Mouse (Mus musculus) liver, postnatal 0 days (tissue): ENCODE measurements around the gene Hist1h2ab. TPM values are rescaled to one million over a fixed set of nuclear protein-coding genes. Genes with fewer than 3 reads are reported as not detected.
"Not testable (repeated sequence)": the region's sequence is repeated elsewhere in the genome, so short reads cannot be mapped to it uniquely, and the experiment has no call there.

ENCODE experiments used
- ATAC-seq: fragments of 200-750 bp; cut with Nextera tagmentation; 2 replicates; pipeline ENCODE4 v1.8.0; 2017; ENCODE audit warnings: mild to moderate bottlenecking, moderate library complexity
- DNase-seq: peaks from one replicate; pipeline ENCODE4 v3.0.0-alpha.2; 2016
- H3K27ac ChIP-seq: fragments of 300-500 bp; sonication (generic); 2 replicates; pipeline ENCODE4 v1.5.1; 2014; ENCODE audit warnings: antibody characterized with exemption, moderate library complexity, mild to moderate bottlenecking, low read depth
- H3K27me3 ChIP-seq: fragments of 300-500 bp; sonication (generic); 2 replicates; pipeline ENCODE4 v1.6.1; 2014; ENCODE audit warnings: low read length, control low read depth, mixed read lengths; ENCODE audit not compliant: insufficient read depth
- H3K36me3 ChIP-seq: fragments of 300-500 bp; sonication (generic); replicated peaks from 2 replicates; pipeline ENCODE4 v1.6.1; 2014; ENCODE audit warnings: mild to moderate bottlenecking, control low read depth, low read length, moderate library complexity, mixed read lengths; ENCODE audit not compliant: insufficient read depth
- H3K4me1 ChIP-seq: fragments of 300-500 bp; sonication (generic); 2 replicates; pipeline ENCODE4 v1.6.1; 2014; ENCODE audit warnings: antibody characterized with exemption, mild to moderate bottlenecking, control low read depth; ENCODE audit not compliant: insufficient read depth
- H3K4me2 ChIP-seq: fragments of 300-500 bp; sonication (generic); 2 replicates; pipeline ENCODE4 v1.6.1; 2014; ENCODE audit warnings: low read depth, mild to moderate bottlenecking, low read length, moderate library complexity, mixed read lengths
- H3K4me3 ChIP-seq: fragments of 300-500 bp; sonication (generic); 2 replicates; pipeline ENCODE4 v1.5.1; 2014; ENCODE audit warnings: low read depth, low read length
- H3K9ac ChIP-seq: fragments of 300-500 bp; sonication (generic); replicated peaks from 2 replicates; pipeline ENCODE4 v1.6.1; 2014; ENCODE audit warnings: mild to moderate bottlenecking, moderate library complexity
- H3K9me3 ChIP-seq: fragments of 300-500 bp; sonication (generic); 2 replicates; pipeline ENCODE4 v1.6.1; 2016; ENCODE audit warnings: mild to moderate bottlenecking, control low read depth, low read length, mixed read lengths
- CTCF ChIP-seq: sonication (generic); IDR thresholded peaks from 2 replicates; pipeline ENCODE4 v1.5.1; 2016; ENCODE audit warnings: antibody characterized with exemption, low read depth
- EP300 ChIP-seq: IDR thresholded peaks from 2 replicates; pipeline ENCODE4 v1.6.1; 2016; ENCODE audit warnings: antibody characterized with exemption, low read depth, mild to moderate bottlenecking
- WGBS: fragments of 180-500 bp; shearing (Covaris S2); extraction: QIAGEN DNeasy Blood & Tissue Kit; methylation state at CpG from one replicate; pipeline ENCODE4 v1.1.7; 2014; ENCODE audit not compliant: insufficient replicate concordance; 5-methylcytosine and 5-hydroxymethylcytosine counted together
- polyA plus RNA-seq: library from polyadenylated mRNA; unstranded; fragments of >200 nt; fragmentation: Nextera tagmentation; extraction: Ambion mirVana; gene quantifications from 2 replicates; pipeline ENCODE4 v1.2.1, GENCODE M21; 2015

Gene Hist1h2ab
- polyA plus RNA-seq, 1 experiment from 2014 or later, result 46.5 TPM

- ATAC-seq, result no peak
- H3K27me3 ChIP-seq, result no peaks in the 10 kb centered on the region
- peak overlapping the region; percentile 84 for H3K4me2 ChIP-seq
- WGBS, result 30% methylated on average over 1 of the region's 1 CpGs
- H3K4me3 ChIP-seq, result peak overlapping the region; percentile 59; the same call in 1 of the 2 replicates
- no peak for DNase-seq
- H3K9ac ChIP-seq, result peak overlapping the region; percentile 79; the same call in 1 of the 2 replicates
- H3K36me3 ChIP-seq, result no peaks in the 10 kb centered on the region
- TF ChIP-seq CTCF (no peak), EP300 (0 out of 2 replicates have a peak, but pooled peaks have one; percentile 28)
- H3K27ac ChIP-seq, result peak overlapping the region; percentile 97
- H3K9me3 ChIP-seq, result no peaks in the 10 kb centered on the region
- H3K4me1 ChIP-seq, result peaks cover 20% of the 10 kb centered on the region
Observed at GRCm38 (mm10) chr13:23765172-23765513, 14.2 kb downstream of the Hist1h2ab start.

- ATAC-seq, result no peak
- no peak for DNase-seq
- TF ChIP-seq EP300, result no peak
- TF ChIP-seq CTCF, result no peak
- H3K36me3 ChIP-seq, result no peaks in the 10 kb centered on the region
- H3K4me3 ChIP-seq, result no peak overlapping the region
- H3K9me3 ChIP-seq, result no peaks in the 10 kb centered on the region
- H3K4me1 ChIP-seq, result peaks cover 15% of the 10 kb centered on the region
- H3K9ac ChIP-seq, result no peak overlapping the region
- H3K27ac ChIP-seq, result no peak overlapping the region
- H3K4me2 ChIP-seq, result no peak overlapping the region
- H3K27me3 ChIP-seq, result no peaks in the 10 kb centered on the region
Observed at GRCm38 (mm10) chr13:23766772-23767171, 15.8 kb downstream of the Hist1h2ab start.

GRCm38 (mm10) chr13:23768834-23769397, 18.0 kb downstream of the Hist1h2ab start:
- no peak overlapping the region for H3K27ac ChIP-seq
- H3K36me3 ChIP-seq, result no peaks in the 10 kb centered on the region
- H3K4me2 ChIP-seq, result no peak overlapping the region
- ATAC-seq (no peak), DNase-seq (no peak)
- H3K4me1 ChIP-seq, result peaks cover 12% of the 10 kb centered on the region
- no peaks in the 10 kb centered on the region for H3K27me3 ChIP-seq
- WGBS, result 30% methylated on average over 5 of the region's 5 CpGs
- H3K9me3 ChIP-seq, result no peaks in the 10 kb centered on the region
- TF ChIP-seq CTCF (no peak), EP300 (no peak)
- no peak overlapping the region for H3K9ac ChIP-seq
- H3K4me3 ChIP-seq, result no peak overlapping the region

- DNase-seq, H3K4me2 ChIP-seq, ATAC-seq, H3K9me3 ChIP-seq, H3K36me3 ChIP-seq, H3K27me3 ChIP-seq, H3K27ac ChIP-seq, H3K4me1 ChIP-seq, H3K4me3 ChIP-seq, H3K9ac ChIP-seq: not testable (repeated sequence)
- 73% methylated on average over 2 of the region's 2 CpGs for WGBS
Observed at GRCm38 (mm10) chr13:23769613-23770012, 18.7 kb downstream of the Hist1h2ab start, which contains the start of gene Trim38. Gene Trim38, plus strand, starts transcription at chr13:23769913.

- Histone ChIP-seq H3K27me3 (no peaks in the 10 kb centered on the region), H3K9me3 (no peaks in the 10 kb centered on the region), H3K4me3 (no peak overlapping the region), H3K36me3 (no peaks in the 10 kb centered on the region), H3K4me1 (peaks cover 4% of the 10 kb centered on the region; the same call in 1 of the 2 replicates), H3K27ac (no peak overlapping the region), H3K9ac (0 out of 2 replicates have a peak overlapping the region, but pooled peaks have one; percentile 13), H3K4me2 (peak overlapping the region; percentile 56)
- DNase-seq, result peak; percentile 60
- ATAC-seq, result peak; percentile 89
- TF ChIP-seq EP300 (no peak), CTCF (no peak)
- WGBS, result 23% methylated on average over 21 of the region's 21 CpGs
Observed at GRCm38 (mm10) chr13:23772561-23773313, 21.8 kb downstream of the Hist1h2ab start.

GRCm38 (mm10) chr13:23778339-23778738, 27.4 kb downstream of the Hist1h2ab start:
- no peak for ATAC-seq
- Histone ChIP-seq H3K4me2 (no peak overlapping the region), H3K4me1 (no peaks in the 10 kb centered on the region), H3K9ac (no peak overlapping the region), H3K27me3 (no peaks in the 10 kb centered on the region), H3K4me3 (no peak overlapping the region), H3K27ac (no peak overlapping the region), H3K36me3 (no peaks in the 10 kb centered on the region), H3K9me3 (no peaks in the 10 kb centered on the region)
- TF ChIP-seq EP300 (no peak), CTCF (no peak)
- DNase-seq, result no peak
- WGBS, result 75% methylated on average over 7 of the region's 7 CpGs
